Mouse (Mus musculus) embryonic facial prominence, embryonic 12.5 days (tissue): ENCODE data around the gene Rapgef5. TPM values are rescaled to one million over a fixed set of nuclear protein-coding genes. Genes with fewer than 3 reads are reported as not detected.

Source experiments
- ATAC-seq: fragments of 200-750 bp; cut with Nextera tagmentation; 2 replicates; pipeline ENCODE4 v1.8.0; 2017; ENCODE audit not compliant: insufficient number of reproducible peaks, insufficient read depth, low FRiP score, low TSS enrichment
- H3K27ac ChIP-seq: fragments of 300-500 bp; sonication (generic); 2 replicates; pipeline ENCODE4 v1.5.1; 2016; ENCODE audit warnings: mild to moderate bottlenecking
- H3K27me3 ChIP-seq: fragments of 300-500 bp; sonication (generic); 2 replicates; pipeline ENCODE4 v1.6.1; 2016; ENCODE audit warnings: mild to moderate bottlenecking, moderate library complexity
- H3K36me3 ChIP-seq: fragments of 300-500 bp; sonication (generic); 2 replicates; pipeline ENCODE4 v1.6.1; 2016; ENCODE audit warnings: mild to moderate bottlenecking
- H3K4me1 ChIP-seq: fragments of 300-500 bp; sonication (generic); 2 replicates; pipeline ENCODE4 v1.6.1; 2016
- H3K4me2 ChIP-seq: fragments of 300-500 bp; sonication (generic); replicated peaks from 2 replicates; pipeline ENCODE4 v1.6.1; 2016; ENCODE audit warnings: mild to moderate bottlenecking, moderate library complexity
- H3K4me3 ChIP-seq: fragments of 300-500 bp; sonication (generic); 2 replicates; pipeline ENCODE4 v1.5.1; 2016; ENCODE audit warnings: mild to moderate bottlenecking
- H3K9ac ChIP-seq: fragments of 300-500 bp; sonication (generic); 2 replicates; pipeline ENCODE4 v1.6.1; 2016; ENCODE audit warnings: mild to moderate bottlenecking, moderate library complexity
- H3K9me3 ChIP-seq: fragments of 300-500 bp; sonication (generic); 2 replicates; pipeline ENCODE4 v1.6.1; 2016; ENCODE audit warnings: mild to moderate bottlenecking, moderate library complexity
- WGBS: fragments of 180-500 bp; shearing (Covaris S2); methylation state at CpG from one replicate; pipeline ENCODE4 v1.1.7; 2016; 5-methylcytosine and 5-hydroxymethylcytosine counted together
- polyA plus RNA-seq: library from polyadenylated mRNA; unstranded; fragments of >200 nt; fragmentation: Nextera tagmentation; extraction: Ambion mirVana; gene quantifications from 2 replicates; pipeline ENCODE4 v1.2.1, GENCODE M21; 2016

Gene Rapgef5
- 11.1 and 12.8 TPM in 2 replicates for polyA plus RNA-seq

- H3K4me2 ChIP-seq, result no peak within 1 kb of the TSS
- H3K4me1 ChIP-seq, result 0 out of 2 replicates have a peak, but pooled peaks cover 3% of the 10 kb centered on the region
- H3K27ac ChIP-seq, result no peak within 1 kb of the TSS
- peaks cover 6% of the 10 kb centered on the region; the same call in 1 of the 2 replicates for H3K27me3 ChIP-seq
- no peak for ATAC-seq
- no peaks in the 10 kb centered on the region for H3K9me3 ChIP-seq
- WGBS, result 97% methylated on average over 2 of the region's 2 CpGs
- no peak within 1 kb of the TSS for H3K4me3 ChIP-seq
- no peaks in the 10 kb centered on the region for H3K36me3 ChIP-seq
- no peak within 1 kb of the TSS for H3K9ac ChIP-seq
Observed at GRCm38 (mm10) chr12:117516179-117516578, at the start of gene Rapgef5. TSS of gene Rapgef5 (plus strand) at chr12:117516479.

GRCm38 (mm10) chr12:117468329-117468728 is 48.0 kb upstream of the Rapgef5 start:
- Histone ChIP-seq H3K9me3 (no peaks in the 10 kb centered on the region), H3K27me3 (no peaks in the 10 kb centered on the region), H3K36me3 (no peaks in the 10 kb centered on the region), H3K4me3 (no peak overlapping the region), H3K4me2 (no peak overlapping the region), H3K4me1 (no peaks in the 10 kb centered on the region), H3K27ac (no peak overlapping the region), H3K9ac (no peak overlapping the region)
- no peak for ATAC-seq
- whole genome bisulfite sequencing, result 76% methylated on average over 5 of the region's 5 CpGs

- 47% methylated on average over 3 of the region's 3 CpGs for WGBS
- H3K4me3 ChIP-seq, result no peak overlapping the region
- H3K4me2 ChIP-seq, result no peak overlapping the region
- H3K4me1 ChIP-seq, result no peaks in the 10 kb centered on the region
- no peaks in the 10 kb centered on the region for H3K9me3 ChIP-seq
- no peak for ATAC-seq
- H3K27ac ChIP-seq, result no peak overlapping the region
- no peaks in the 10 kb centered on the region for H3K27me3 ChIP-seq
- H3K9ac ChIP-seq, result no peak overlapping the region
- no peaks in the 10 kb centered on the region for H3K36me3 ChIP-seq
Observed at GRCm38 (mm10) chr12:117479014-117479413, 37.3 kb upstream of the Rapgef5 start.

GRCm38 (mm10) chr12:117479680-117480079 is 36.6 kb upstream of the Rapgef5 start:
- 63% methylated on average over 7 of the region's 7 CpGs for WGBS
- no peak overlapping the region for H3K9ac ChIP-seq
- ATAC-seq, result no peak

GRCm38 (mm10) chr12:117480958-117481357 is 35.3 kb upstream of the Rapgef5 start:
- H3K27ac ChIP-seq, result no peak overlapping the region
- H3K9me3 ChIP-seq, result no peaks in the 10 kb centered on the region
- no peak for ATAC-seq
- no peak overlapping the region for H3K4me2 ChIP-seq
- no peak overlapping the region for H3K4me3 ChIP-seq
- H3K9ac ChIP-seq, result no peak overlapping the region
- no peaks in the 10 kb centered on the region for H3K27me3 ChIP-seq
- 82% methylated on average over 3 of the region's 3 CpGs for WGBS
- H3K36me3 ChIP-seq, result no peaks in the 10 kb centered on the region
- H3K4me1 ChIP-seq, result no peaks in the 10 kb centered on the region

More at GRCm38 (mm10) chr12:117479680-117480079, 36.6 kb upstream of the Rapgef5 start:
- no peak overlapping the region for H3K4me3 ChIP-seq
- no peak overlapping the region for H3K4me2 ChIP-seq
- no peaks in the 10 kb centered on the region for H3K36me3 ChIP-seq
- H3K9me3 ChIP-seq, result no peaks in the 10 kb centered on the region
- no peaks in the 10 kb centered on the region for H3K27me3 ChIP-seq
- H3K27ac ChIP-seq, result no peak overlapping the region
- no peaks in the 10 kb centered on the region for H3K4me1 ChIP-seq

GRCm38 (mm10) chr12:117482665-117483064 is 33.6 kb upstream of the Rapgef5 start:
- no peaks in the 10 kb centered on the region for H3K27me3 ChIP-seq
- H3K9ac ChIP-seq, result no peak overlapping the region
- ATAC-seq, result no peak
- WGBS, result 25% methylated on average over 3 of the region's 3 CpGs
- H3K4me1 ChIP-seq, result peaks cover 16% of the 10 kb centered on the region
- H3K27ac ChIP-seq, result no peak overlapping the region
- H3K4me3 ChIP-seq, result no peak overlapping the region
- H3K36me3 ChIP-seq, result no peaks in the 10 kb centered on the region
- H3K4me2 ChIP-seq, result no peak overlapping the region
- H3K9me3 ChIP-seq, result no peaks in the 10 kb centered on the region

GRCm38 (mm10) chr12:117486118-117487057 is 29.9 kb upstream of the Rapgef5 start:
- Histone ChIP-seq H3K9me3 (no peaks in the 10 kb centered on the region), H3K27ac (peak overlapping the region; percentile 18), H3K4me2 (no peak overlapping the region), H3K4me3 (no peak overlapping the region), H3K4me1 (peaks cover 16% of the 10 kb centered on the region), H3K9ac (no peak overlapping the region), H3K27me3 (no peaks in the 10 kb centered on the region), H3K36me3 (no peaks in the 10 kb centered on the region)
- ATAC-seq, result peak; percentile 78
- WGBS, result 54% methylated on average over 4 of the region's 4 CpGs

GRCm38 (mm10) chr12:117496501-117497176 is 19.6 kb upstream of the Rapgef5 start:
- H3K27me3 ChIP-seq, result no peaks in the 10 kb centered on the region
- H3K36me3 ChIP-seq, result no peaks in the 10 kb centered on the region
- H3K4me2 ChIP-seq, result no peak overlapping the region
- ATAC-seq, result no peak
- no peaks in the 10 kb centered on the region for H3K9me3 ChIP-seq
- H3K4me1 ChIP-seq, result 0 out of 2 replicates have a peak, but pooled peaks cover 3% of the 10 kb centered on the region
- 32% methylated on average over 3 of the region's 3 CpGs for WGBS
- no peak overlapping the region for H3K9ac ChIP-seq
- no peak overlapping the region for H3K4me3 ChIP-seq
- H3K27ac ChIP-seq, result no peak overlapping the region

- H3K4me1 ChIP-seq, result 0 out of 2 replicates have a peak, but pooled peaks cover 3% of the 10 kb centered on the region
- no peak overlapping the region for H3K27ac ChIP-seq
- H3K4me2 ChIP-seq, result no peak overlapping the region
- H3K4me3 ChIP-seq, result no peak overlapping the region
- H3K9ac ChIP-seq, result no peak overlapping the region
- H3K27me3 ChIP-seq, result no peaks in the 10 kb centered on the region
- ATAC-seq, result no peak
- H3K9me3 ChIP-seq, result no peaks in the 10 kb centered on the region
- 80% methylated on average over 1 of the region's 1 CpGs for WGBS
- no peaks in the 10 kb centered on the region for H3K36me3 ChIP-seq
Observed at GRCm38 (mm10) chr12:117497361-117497760, 18.9 kb upstream of the Rapgef5 start.

GRCm38 (mm10) chr12:117499242-117499641 is 17.0 kb upstream of the Rapgef5 start:
- Histone ChIP-seq H3K4me2 (no peak overlapping the region), H3K9ac (no peak overlapping the region), H3K27me3 (no peaks in the 10 kb centered on the region), H3K4me1 (0 out of 2 replicates have a peak, but pooled peaks cover 3% of the 10 kb centered on the region), H3K36me3 (no peaks in the 10 kb centered on the region), H3K27ac (no peak overlapping the region), H3K4me3 (no peak overlapping the region), H3K9me3 (no peaks in the 10 kb centered on the region)
- 88% methylated on average over 5 of the region's 5 CpGs for WGBS
- ATAC-seq, result no peak

- no peaks in the 10 kb centered on the region for H3K36me3 ChIP-seq
- H3K4me3 ChIP-seq, result no peak overlapping the region
- H3K27ac ChIP-seq, result no peak overlapping the region
- H3K4me1 ChIP-seq, result 0 out of 2 replicates have a peak, but pooled peaks cover 3% of the 10 kb centered on the region
- WGBS, result 62% methylated on average over 4 of the region's 4 CpGs
- no peaks in the 10 kb centered on the region for H3K9me3 ChIP-seq
- no peaks in the 10 kb centered on the region for H3K27me3 ChIP-seq
- H3K9ac ChIP-seq, result no peak overlapping the region
- H3K4me2 ChIP-seq, result no peak overlapping the region
- ATAC-seq, result no peak
Observed at GRCm38 (mm10) chr12:117501180-117501579, 15.1 kb upstream of the Rapgef5 start.
